14 mouse cellular contexts compared by ENCODE assay signal in the genomic region with DNA sequence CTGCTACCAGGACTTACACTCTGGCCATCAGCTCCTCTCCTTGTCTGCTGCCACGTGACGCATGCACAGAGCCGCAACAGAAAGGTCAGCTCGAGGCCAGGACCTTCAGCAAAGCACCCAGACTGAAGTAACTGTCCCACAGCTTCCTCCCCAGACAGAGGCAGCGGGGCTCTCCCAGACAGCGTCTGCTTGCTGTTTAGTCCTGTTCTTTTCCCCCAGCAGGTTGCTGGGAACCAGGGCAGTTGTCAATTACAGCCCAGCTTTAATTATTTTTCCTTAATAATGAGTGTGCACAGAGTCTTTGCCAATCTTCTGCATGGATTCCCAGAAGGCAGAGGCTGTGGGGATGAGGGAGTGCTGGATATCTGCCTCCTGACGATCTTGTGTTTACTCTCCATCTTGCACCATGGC. TPM values are rescaled to one million over a fixed set of nuclear protein-coding genes. Genes with fewer than 3 reads are reported as not detected.
DNase-seq lines count a peak whose midpoint lies in the region; ATAC-seq lines count a peak whose summit lies in the region.
"Had no signal": no experiment of that assay in that cellular context is flagged by ENCODE, and none has a peak within 500 bp of the region (broad histone marks: within the 10 kb centered on the region; RNA-seq: fewer than 3 reads in every experiment).

No protein-coding gene starts in this region.

- peaks cover 7% of the 10 kb centered on the region for H3K36me3 ChIP-seq in heart, embryonic 10.5 days
- H3K36me3 ChIP-seq in neural tube, embryonic 13.5 days, result no peaks in the 10 kb centered on the region
- no peaks in the 10 kb centered on the region for H3K36me3 ChIP-seq in forebrain, embryonic 13.5 days (ENCODE audit: poor library complexity, severe bottlenecking)
- H3K36me3 ChIP-seq: stomach, embryonic 15.5 days had no signal

- no peaks in the 10 kb centered on the region for H3K27me3 ChIP-seq in heart, embryonic 10.5 days (ENCODE audit: insufficient read depth, poor library complexity, severe bottlenecking)
- H3K27me3 ChIP-seq in neural tube, embryonic 13.5 days, result no peaks in the 10 kb centered on the region
- no peaks in the 10 kb centered on the region for H3K27me3 ChIP-seq in forebrain, embryonic 13.5 days
- H3K27me3 ChIP-seq: stomach, embryonic 15.5 days had no signal

- no peak overlapping the region for H3K4me3 ChIP-seq in heart, embryonic 10.5 days
- no peak overlapping the region for H3K4me3 ChIP-seq in neural tube, embryonic 13.5 days
- H3K4me3 ChIP-seq in forebrain, embryonic 13.5 days, result no peak overlapping the region
- H3K4me3 ChIP-seq: megakaryocyte, embryonic 14.5 days; stomach, embryonic 15.5 days had no signal

- DNase-seq in heart, embryonic 10.5 days (ENCODE audit: low spot score), result peak; percentile 77
- DNase-seq in heart, postnatal 14 days, result no peak
- DNase-seq in neural tube, embryonic 10.5 days (ENCODE audit: extremely low spot score, low spot score), result no peak
- DNase-seq in yolk sac, embryonic 10.5 days (ENCODE audit: low spot score), result peak; percentile 41
- DNase-seq in frontal cortex, postnatal 25 days (ENCODE audit: low spot score in 2 of 2), result no peak
- no peak for DNase-seq in thymus, postnatal 4 days
- DNase-seq: cerebellum, adult 8-10 months; layer of hippocampus, adult 9-11 months had no signal

- ATAC-seq in neural tube, embryonic 13.5 days (ENCODE audit: low read depth), result no peak
- ATAC-seq in forebrain, embryonic 13.5 days, result peak; percentile 61
- ATAC-seq: inflammation-experienced regulatory T-cells, adult 6 months had no signal

- no peak overlapping the region for H3K9ac ChIP-seq in neural tube, embryonic 13.5 days
- no peak overlapping the region for H3K9ac ChIP-seq in forebrain, embryonic 13.5 days
- H3K9ac ChIP-seq: stomach, embryonic 15.5 days had no signal

- no peaks in the 10 kb centered on the region for H3K9me3 ChIP-seq in heart, embryonic 10.5 days
- no peaks in the 10 kb centered on the region for H3K9me3 ChIP-seq in neural tube, embryonic 13.5 days
- H3K9me3 ChIP-seq in forebrain, embryonic 13.5 days (replicated peaks), result no peaks in the 10 kb centered on the region
- H3K9me3 ChIP-seq: megakaryocyte, embryonic 14.5 days; stomach, embryonic 15.5 days had no signal

- intact Hi-C loops in heart, postnatal 14 days (cut with DNase I), result no loop called here

- peaks cover 67% of the 10 kb centered on the region for H3K4me1 ChIP-seq in heart, embryonic 10.5 days
- H3K4me1 ChIP-seq in neural tube, embryonic 13.5 days (replicated peaks), result peaks cover 19% of the 10 kb centered on the region
- H3K4me1 ChIP-seq in forebrain, embryonic 13.5 days, result peaks cover 28% of the 10 kb centered on the region

- no peak overlapping the region for H3K4me2 ChIP-seq in neural tube, embryonic 13.5 days
- H3K4me2 ChIP-seq in forebrain, embryonic 13.5 days, result no peak overlapping the region
- H3K4me2 ChIP-seq: liver, embryonic 11.5 days; stomach, embryonic 15.5 days had no signal

- 30% methylated on average over 7 of the region's 7 CpGs for WGBS in heart, embryonic 10.5 days
- 43% methylated on average over 7 of the region's 7 CpGs for WGBS in neural tube, embryonic 13.5 days
- 20% methylated on average over 7 of the region's 7 CpGs for WGBS in forebrain, embryonic 13.5 days

- H3K27ac ChIP-seq in heart, embryonic 10.5 days, result peak overlapping the region; percentile 78
- H3K27ac ChIP-seq in neural tube, embryonic 13.5 days (replicated peaks), result 0 out of 2 replicates have a peak overlapping the region, but pooled peaks have one; percentile 4
- H3K27ac ChIP-seq in forebrain, embryonic 13.5 days, result peak overlapping the region; percentile 75
- H3K27ac ChIP-seq: stomach, embryonic 15.5 days had no signal

RNA-seq across cellular contexts. Expression of a gene that starts 15.8 kb away (rescaled TPM):
- 59.8 and 101 TPM in 2 replicates for polyA plus RNA-seq in heart, embryonic 10.5 days (2016; fragmentation: Nextera tagmentation; extraction: Ambion mirVana)
- total RNA-seq in heart, postnatal 14 days (2021), result 10 to 100 TPM; 21.3 to 48.5 TPM
- 22.5 and 23.2 TPM in 2 replicates for polyA plus RNA-seq in neural tube, embryonic 13.5 days (2015; fragmentation: Nextera tagmentation; extraction: Ambion mirVana)
- polyA plus RNA-seq in forebrain, embryonic 13.5 days (2015; fragmentation: Nextera tagmentation; extraction: Ambion mirVana), result 16.0 and 27.5 TPM in 2 replicates

Comparison
In these comparisons a context has a peak if more than half of its experiments do, and no peak if none do; other contexts are left out.
1. DNase-seq: peak in heart, embryonic 10.5 days (single experiment) and yolk sac, embryonic 10.5 days (single experiment); none in heart, postnatal 14 days (0 of 2), neural tube, embryonic 10.5 days (single experiment), frontal cortex, postnatal 25 days (0 of 2) and thymus, postnatal 4 days (single experiment).
2. H3K27ac ChIP-seq: peak in every context shown above with its lines; median percentile 78 in heart, embryonic 10.5 days; 75 in forebrain, embryonic 13.5 days; 4 in neural tube, embryonic 13.5 days.